Mouse (Mus musculus) lung, embryonic 14.5 days (tissue): Measurements from ENCODE around the gene Rnf208. TPM values are rescaled to one million over a fixed set of nuclear protein-coding genes. Genes with fewer than 3 reads are reported as not detected.

ENCODE experiments used
- ATAC-seq: fragments of 200-750 bp; cut with Nextera tagmentation; 2 replicates; pipeline ENCODE4 v1.8.0; 2017; ENCODE audit warnings: mild to moderate bottlenecking, moderate TSS enrichment, moderate library complexity; ENCODE audit not compliant: insufficient read depth
- DNase-seq: peaks from one replicate; pipeline ENCODE4 v3.0.0-alpha.2; 2015
- H3K27ac ChIP-seq: fragments of 300-500 bp; sonication (generic); 2 replicates; pipeline ENCODE4 v1.5.1; 2014; ENCODE audit warnings: low read depth, mild to moderate bottlenecking, moderate library complexity
- H3K27me3 ChIP-seq: fragments of 300-500 bp; sonication (generic); 2 replicates; pipeline ENCODE4 v1.6.1; 2014; ENCODE audit warnings: low read length, control low read depth; ENCODE audit not compliant: insufficient read depth
- H3K36me3 ChIP-seq: fragments of 300-500 bp; sonication (generic); 2 replicates; pipeline ENCODE4 v1.6.1; 2014; ENCODE audit warnings: control low read depth; ENCODE audit not compliant: insufficient read depth
- H3K4me1 ChIP-seq: fragments of 300-500 bp; sonication (generic); 2 replicates; pipeline ENCODE4 v1.6.1; 2014; ENCODE audit warnings: antibody characterized with exemption, control low read depth; ENCODE audit not compliant: insufficient read depth
- H3K4me2 ChIP-seq: fragments of 300-500 bp; sonication (generic); 2 replicates; pipeline ENCODE4 v1.6.1; 2014; ENCODE audit warnings: mild to moderate bottlenecking
- H3K4me3 ChIP-seq: fragments of 300-500 bp; sonication (generic); 2 replicates; pipeline ENCODE4 v1.5.1; 2014; ENCODE audit warnings: low read depth, low read length
- H3K9ac ChIP-seq: fragments of 300-500 bp; sonication (generic); 2 replicates; pipeline ENCODE4 v1.6.1; 2014
- H3K9me3 ChIP-seq: fragments of 300-500 bp; sonication (generic); 2 replicates; pipeline ENCODE4 v1.6.1; 2016; ENCODE audit warnings: low read depth, low read length, control low read depth
- CTCF ChIP-seq: IDR thresholded peaks from 2 replicates; pipeline ENCODE4 v1.5.1; 2016; ENCODE audit warnings: antibody characterized with exemption, low read depth
- WGBS: fragments of 180-500 bp; shearing (Covaris S2); extraction: QIAGEN DNeasy Blood & Tissue Kit; methylation state at CpG from one replicate; pipeline ENCODE4 v1.1.7; 2014; 5-methylcytosine and 5-hydroxymethylcytosine counted together
- polyA plus RNA-seq: library from polyadenylated mRNA; unstranded; fragments of >200 nt; fragmentation: Nextera tagmentation; extraction: Ambion mirVana; gene quantifications from 2 replicates; pipeline ENCODE4 v1.2.1, GENCODE M21; 2014

The Rnf208 gene
- polyA plus RNA-seq, 1 experiment from 2014 or later: 9.9 TPM

DNA sequence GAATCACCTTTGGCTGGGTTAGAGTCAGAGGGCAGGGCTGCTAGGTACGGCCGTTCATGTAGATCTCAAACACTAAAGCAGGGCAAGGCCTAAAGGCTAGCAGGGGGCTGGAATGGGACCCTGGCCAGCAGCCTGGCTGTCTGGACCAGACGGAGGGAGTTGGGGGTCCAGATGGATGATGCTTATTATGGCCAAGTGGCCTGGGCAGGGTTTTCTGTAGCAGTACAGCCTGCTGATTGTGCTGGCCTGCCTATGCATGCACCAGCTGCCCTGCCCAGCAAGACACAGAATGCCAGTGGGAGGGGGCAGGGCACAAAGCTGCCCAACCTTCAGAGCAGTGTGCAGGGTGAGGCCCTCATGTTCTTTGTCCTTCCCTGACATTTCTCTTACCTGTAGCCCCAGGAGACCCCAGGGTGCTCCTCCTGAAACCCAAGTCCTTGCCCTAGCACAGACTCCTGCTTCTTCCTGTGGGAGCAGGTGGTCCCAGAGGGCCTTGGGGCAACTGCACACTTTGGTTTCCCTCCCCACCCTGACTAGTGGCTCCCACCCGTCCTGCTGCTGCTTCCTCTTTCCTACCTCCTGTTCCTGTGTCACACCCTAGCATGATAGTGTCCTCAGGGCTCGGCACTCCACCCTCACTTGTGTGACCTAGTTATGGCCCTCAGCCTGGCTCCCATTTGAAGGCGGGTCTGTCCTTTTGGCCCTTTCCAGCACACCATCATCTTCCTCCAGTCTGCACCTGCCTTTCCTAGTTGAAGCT, 24.0 kb downstream of the Rnf208 start:
- Histone ChIP-seq H3K27ac (no peak overlapping the region), H3K4me2 (no peak overlapping the region), H3K4me3 (no peak overlapping the region), H3K27me3 (peaks cover 16% of the 10 kb centered on the region), H3K9ac (no peak overlapping the region), H3K9me3 (no peaks in the 10 kb centered on the region), H3K4me1 (no peaks in the 10 kb centered on the region), H3K36me3 (peaks cover 27% of the 10 kb centered on the region)
- TF ChIP-seq CTCF: no peak
- 60% methylated on average over 6 of the region's 6 CpGs for WGBS
- ATAC-seq (no peak), DNase-seq (no peak)

DNA sequence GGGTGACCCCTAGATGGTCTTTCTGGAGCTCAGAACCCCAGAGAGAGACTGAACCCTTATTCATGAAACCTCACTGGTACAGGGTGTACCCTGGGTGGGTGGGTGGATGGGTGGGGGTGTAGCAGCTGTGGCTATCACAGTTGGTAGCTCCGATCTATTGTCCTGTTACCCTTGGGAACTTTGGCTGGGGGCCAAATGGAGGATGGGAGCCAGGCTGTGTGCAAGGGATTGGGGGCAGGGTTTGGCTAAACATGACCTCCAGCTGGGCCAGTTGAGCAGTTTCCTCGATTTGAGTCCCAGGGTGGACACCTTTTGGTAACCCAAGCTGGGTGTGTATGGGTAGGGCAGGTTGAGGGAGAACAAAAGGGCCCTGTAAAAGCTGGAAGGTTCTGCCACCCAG, 24.7 kb downstream of the Rnf208 start:
- Histone ChIP-seq H3K9me3 (no peaks in the 10 kb centered on the region), H3K27ac (no peak overlapping the region), H3K4me1 (0 out of 2 replicates have a peak, but pooled peaks cover 5% of the 10 kb centered on the region), H3K36me3 (peaks cover 27% of the 10 kb centered on the region), H3K9ac (no peak overlapping the region), H3K4me2 (no peak overlapping the region), H3K27me3 (peaks cover 16% of the 10 kb centered on the region), H3K4me3 (no peak overlapping the region; the same call in 1 of the 2 replicates)
- DNase-seq (no peak), ATAC-seq (no peak)
- WGBS: 52% methylated on average over 2 of the region's 2 CpGs
- no peak for TF ChIP-seq CTCF

DNA sequence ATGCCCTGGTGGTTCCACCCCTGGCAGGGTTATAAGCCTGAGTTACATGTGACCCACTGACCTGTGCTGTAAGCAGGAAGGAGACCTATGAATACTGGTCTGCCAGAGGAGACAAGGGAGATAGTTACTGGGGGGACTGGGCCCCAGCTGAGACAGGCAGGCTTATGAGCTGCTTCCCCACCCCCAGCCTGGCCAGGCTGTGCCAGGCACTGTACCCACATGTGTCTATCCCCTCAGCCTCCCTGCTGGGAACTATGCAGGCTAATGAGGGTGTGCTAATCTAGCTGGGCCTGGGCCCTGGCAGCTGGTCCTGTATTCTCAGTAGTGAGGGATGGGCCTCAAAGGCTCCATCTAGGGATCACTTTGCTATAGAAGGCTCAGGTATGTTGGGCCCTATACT, 25.2 kb downstream of the Rnf208 start:
- Histone ChIP-seq H3K27ac (no peak overlapping the region), H3K9ac (no peak overlapping the region), H3K4me1 (0 out of 2 replicates have a peak, but pooled peaks cover 5% of the 10 kb centered on the region), H3K4me2 (no peak overlapping the region), H3K4me3 (no peak overlapping the region), H3K36me3 (peaks cover 27% of the 10 kb centered on the region), H3K27me3 (peaks cover 16% of the 10 kb centered on the region), H3K9me3 (no peaks in the 10 kb centered on the region)
- TF ChIP-seq CTCF: no peak
- ATAC-seq (no peak), DNase-seq (no peak)

DNA sequence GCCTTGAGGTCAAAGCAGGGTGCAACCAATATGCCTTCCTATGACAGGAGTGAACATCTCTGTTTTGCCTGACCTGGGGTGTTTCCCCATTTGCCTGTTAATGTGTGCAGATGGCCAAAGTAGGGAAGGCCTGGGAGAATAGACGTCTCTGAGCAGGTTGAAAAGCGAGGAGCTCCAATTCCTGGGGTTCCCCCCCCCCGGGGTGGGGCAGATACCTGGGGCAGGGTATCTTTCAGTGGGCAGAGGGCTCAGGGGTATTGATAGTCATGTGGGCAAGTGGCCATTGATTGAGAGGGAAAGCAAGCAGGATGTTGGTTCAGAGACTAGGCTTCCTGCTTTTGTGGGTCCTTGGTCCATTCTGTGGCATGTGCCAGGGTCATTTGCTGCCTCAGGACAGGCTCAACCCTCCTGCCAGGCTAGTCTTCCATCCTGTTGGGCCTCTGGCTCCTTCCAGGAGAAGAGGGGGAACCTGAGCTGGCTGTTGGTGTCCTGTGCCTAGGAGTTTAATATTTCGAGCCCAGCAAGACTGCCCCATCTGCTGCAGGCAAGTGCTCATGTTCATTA, 25.8 kb downstream of the Rnf208 start:
- Histone ChIP-seq H3K27me3 (peaks cover 16% of the 10 kb centered on the region), H3K9ac (no peak overlapping the region), H3K4me1 (0 out of 2 replicates have a peak, but pooled peaks cover 5% of the 10 kb centered on the region), H3K36me3 (peaks cover 27% of the 10 kb centered on the region), H3K4me3 (no peak overlapping the region), H3K4me2 (no peak overlapping the region), H3K27ac (no peak overlapping the region), H3K9me3 (no peaks in the 10 kb centered on the region)
- no peak for ATAC-seq
- WGBS: 62% methylated on average over 4 of the region's 4 CpGs
- no peak for DNase-seq
- TF ChIP-seq CTCF: no peak

DNA sequence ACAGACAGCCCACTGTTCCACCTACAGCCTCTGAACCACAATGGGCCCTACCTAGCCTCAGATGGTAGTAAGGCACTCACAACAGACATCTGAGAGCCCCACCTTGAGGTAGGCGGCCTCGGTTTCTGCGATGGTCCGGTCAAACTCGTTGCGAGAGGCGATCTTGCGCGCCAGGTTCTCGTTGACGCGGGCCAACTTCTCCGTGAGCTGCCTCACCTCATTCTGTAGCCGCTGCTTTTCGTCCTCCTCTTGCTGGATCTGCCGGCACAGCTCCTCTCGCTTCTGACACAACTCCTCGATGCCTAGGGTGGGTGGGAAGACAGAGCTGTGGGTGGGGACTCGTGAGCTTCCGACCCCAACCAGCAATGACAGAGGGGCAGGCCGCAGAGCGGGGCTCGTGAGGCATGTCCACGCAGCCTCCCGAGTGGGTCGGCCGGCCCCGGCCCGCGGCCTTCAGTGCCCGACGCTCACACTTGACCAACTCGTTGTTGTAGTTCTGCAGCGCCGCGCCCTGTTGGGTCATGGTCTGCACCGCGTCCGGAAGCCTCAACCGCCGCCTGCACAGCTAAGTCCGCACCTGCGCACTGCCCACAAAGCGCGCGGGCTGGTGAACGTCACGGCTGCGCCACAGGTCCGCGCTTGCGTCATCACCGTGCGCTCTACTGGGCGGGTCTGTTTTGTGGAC, 29.9 kb downstream of the Rnf208 start, which contains the start of the genes Ssna1 and Anapc2:
TSS of gene Ssna1 (minus strand) at position 612 of the 685 bp plus-strand sequence.
TSS of gene Anapc2 (plus strand) at position 652 of the 685 bp plus-strand sequence.
- peak within 1 kb of the TSS; percentile 95 for H3K4me3 ChIP-seq
- peak; percentile 41; the same call in 1 of the 2 replicates for TF ChIP-seq CTCF
- H3K27me3 ChIP-seq: no peaks in the 10 kb centered on the region
- H3K4me1 ChIP-seq: peaks cover 15% of the 10 kb centered on the region
- peaks cover 63% of the 10 kb centered on the region for H3K36me3 ChIP-seq
- peak; percentile 97 for ATAC-seq
- H3K9ac ChIP-seq: peak within 1 kb of the TSS; percentile 86
- peak within 1 kb of the TSS; percentile 96 for H3K4me2 ChIP-seq
- peak; percentile 99 for DNase-seq
- H3K27ac ChIP-seq: peak within 1 kb of the TSS; percentile 58
- H3K9me3 ChIP-seq: no peaks in the 10 kb centered on the region
- under 1% methylated on average over 55 of the region's 55 CpGs for WGBS

DNA sequence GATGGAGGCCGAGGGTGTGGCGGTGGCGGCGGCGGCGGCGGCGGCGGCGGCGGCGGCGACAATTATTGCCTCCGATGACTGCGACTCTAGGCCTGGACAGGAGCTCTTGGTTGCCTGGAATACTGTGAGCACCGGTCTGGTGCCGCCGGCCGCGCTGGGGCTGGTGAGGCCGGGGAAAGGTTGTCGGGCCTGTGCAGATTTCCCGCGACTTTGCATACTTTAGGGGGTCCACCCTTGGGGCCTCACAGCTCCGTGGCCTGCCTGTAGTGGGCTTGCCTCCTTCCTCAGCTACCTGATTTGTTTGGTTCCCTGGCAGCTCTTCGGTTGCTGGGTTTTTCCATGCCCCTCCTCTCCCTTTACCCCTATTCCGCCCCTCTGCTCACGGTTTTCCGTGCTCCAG, 30.5 kb downstream of the Rnf208 start:
- peaks cover 69% of the 10 kb centered on the region for H3K36me3 ChIP-seq
- ATAC-seq (peak; percentile 69), DNase-seq (peak; percentile 17)
- peak overlapping the region; percentile 58; the same call in 1 of the 2 replicates for H3K27ac ChIP-seq
- H3K4me2 ChIP-seq: peak overlapping the region; percentile 96
- H3K27me3 ChIP-seq: no peaks in the 10 kb centered on the region
- no peak for TF ChIP-seq CTCF
- 0% methylated on average over 28 of the region's 29 CpGs for WGBS
- peak overlapping the region; percentile 86 for H3K9ac ChIP-seq
- H3K4me1 ChIP-seq: peaks cover 15% of the 10 kb centered on the region
- H3K4me3 ChIP-seq: peak overlapping the region; percentile 95
- H3K9me3 ChIP-seq: no peaks in the 10 kb centered on the region

DNA sequence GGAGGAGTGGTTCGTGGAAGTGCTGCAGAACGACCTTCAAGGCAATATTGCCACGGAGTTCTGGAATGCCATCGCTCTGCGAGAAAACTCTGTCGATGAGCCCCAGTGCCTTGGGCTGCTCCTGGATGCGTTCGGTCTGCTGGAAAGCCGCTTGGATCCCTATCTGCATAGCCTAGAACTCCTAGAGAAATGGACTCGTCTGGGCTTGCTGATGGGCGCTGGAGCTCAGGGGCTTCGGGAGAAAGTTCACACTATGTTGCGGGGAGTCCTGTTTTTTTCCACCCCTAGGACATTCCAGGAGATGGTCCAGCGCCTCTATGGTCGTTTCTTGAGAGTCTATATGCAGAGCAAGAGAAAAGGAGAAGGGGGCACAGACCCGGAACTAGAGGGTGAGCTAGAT, 31.0 kb downstream of the Rnf208 start:
- Histone ChIP-seq H3K27me3 (no peaks in the 10 kb centered on the region), H3K27ac (no peak overlapping the region), H3K4me2 (peak overlapping the region; percentile 96), H3K4me3 (peak overlapping the region; percentile 95), H3K9ac (peak overlapping the region; percentile 86), H3K36me3 (peaks cover 74% of the 10 kb centered on the region), H3K4me1 (peaks cover 15% of the 10 kb centered on the region), H3K9me3 (no peaks in the 10 kb centered on the region)
- WGBS: 29% methylated on average over 16 of the region's 16 CpGs
- no peak for ATAC-seq
- TF ChIP-seq CTCF: no peak
- DNase-seq: no peak
